Mouse (Mus musculus) gastrocnemius, postnatal 4 days (tissue): Measurements from ENCODE around the gene Abca8b. TPM values are rescaled to one million over a fixed set of nuclear protein-coding genes. Genes with fewer than 3 reads are reported as not detected.
"Not testable (repeated sequence)": the region's sequence is repeated elsewhere in the genome, so short reads cannot be mapped to it uniquely, and the experiment has no call there.

ENCODE experiments used
- DNase-seq, 2 experiments: peaks; one replicate each; pipeline ENCODE4 v3.0.0; 2021 to 2022; ENCODE audit warnings: low spot score in 2 of 2, mixed read lengths in 2 of 2
- long read RNA-seq, 2 experiments: library from polyadenylated mRNA; stranded (forward); transcript quantifications; one replicate each; pipeline ENCODE4 v2.0.0; 2021
- total RNA-seq, 2 experiments: library from RNA; stranded (reverse); gene quantifications; 2 replicates each; pipeline ENCODE4 v1.2.3; 2021

Gene Abca8b
- 10 to 100 TPM; 14.7 to 15.9 TPM for total RNA-seq
- long read RNA-seq, experiment 1, full-length matches to known transcripts, result 1 of 7 reads
- long read RNA-seq, experiment 1, partial matches to known transcripts, result 1 of 7 reads
- long read RNA-seq, experiment 1, other reads (novel, unspliced or antisense), result 5 of 7 reads
- long read RNA-seq, experiment 2, full-length matches to known transcripts, result 1 of 6 reads
- long read RNA-seq, experiment 2, partial matches to known transcripts, result 2 of 6 reads
- long read RNA-seq, experiment 2, other reads (novel, unspliced or antisense), result 3 of 6 reads

DNA sequence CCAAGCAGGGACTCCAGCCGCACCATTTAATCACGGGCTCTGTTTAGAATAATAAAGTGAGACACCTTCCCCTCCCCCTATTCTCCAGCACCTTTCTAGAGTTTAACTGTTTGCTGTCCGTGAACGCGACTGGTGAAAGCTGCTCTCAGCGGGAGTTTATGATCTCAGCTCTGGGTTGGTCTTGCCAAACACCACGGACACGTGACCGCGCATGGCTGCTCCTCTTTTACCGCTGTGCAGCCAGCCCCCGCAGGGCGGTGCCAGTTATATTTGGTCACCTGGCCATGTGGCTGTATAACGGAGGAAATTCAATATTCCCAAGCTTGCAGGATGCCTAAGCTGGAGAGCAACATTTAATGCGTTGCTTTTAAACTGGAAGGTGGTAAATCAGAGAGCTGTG is at the start of gene Abca8b:
Gene Abca8b (minus strand): TSS at position 222 of the 400 bp plus-strand sequence.
- DNase-seq, result peak; percentile 44 to 79

DNA sequence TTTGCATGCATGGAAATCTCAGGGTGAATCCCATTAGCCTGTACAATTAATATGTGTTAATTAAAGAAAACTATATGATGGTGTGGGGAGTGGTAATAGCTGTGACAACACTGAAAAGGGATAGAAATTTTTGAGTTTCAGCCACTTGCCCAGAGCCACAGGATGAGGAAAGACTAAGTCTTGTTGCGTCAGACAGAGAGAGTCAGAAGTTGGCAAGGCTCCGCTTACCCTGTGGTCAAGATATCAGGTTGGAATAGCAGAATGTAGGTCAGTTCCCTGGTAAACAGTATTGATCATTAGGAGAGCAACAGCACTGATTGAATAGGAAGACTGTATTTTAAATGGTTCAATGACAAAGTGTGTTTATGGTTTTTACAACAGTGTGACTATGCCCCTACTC is 42.1 kb upstream of the Abca8b start:
- DNase-seq, result no peak

DNA sequence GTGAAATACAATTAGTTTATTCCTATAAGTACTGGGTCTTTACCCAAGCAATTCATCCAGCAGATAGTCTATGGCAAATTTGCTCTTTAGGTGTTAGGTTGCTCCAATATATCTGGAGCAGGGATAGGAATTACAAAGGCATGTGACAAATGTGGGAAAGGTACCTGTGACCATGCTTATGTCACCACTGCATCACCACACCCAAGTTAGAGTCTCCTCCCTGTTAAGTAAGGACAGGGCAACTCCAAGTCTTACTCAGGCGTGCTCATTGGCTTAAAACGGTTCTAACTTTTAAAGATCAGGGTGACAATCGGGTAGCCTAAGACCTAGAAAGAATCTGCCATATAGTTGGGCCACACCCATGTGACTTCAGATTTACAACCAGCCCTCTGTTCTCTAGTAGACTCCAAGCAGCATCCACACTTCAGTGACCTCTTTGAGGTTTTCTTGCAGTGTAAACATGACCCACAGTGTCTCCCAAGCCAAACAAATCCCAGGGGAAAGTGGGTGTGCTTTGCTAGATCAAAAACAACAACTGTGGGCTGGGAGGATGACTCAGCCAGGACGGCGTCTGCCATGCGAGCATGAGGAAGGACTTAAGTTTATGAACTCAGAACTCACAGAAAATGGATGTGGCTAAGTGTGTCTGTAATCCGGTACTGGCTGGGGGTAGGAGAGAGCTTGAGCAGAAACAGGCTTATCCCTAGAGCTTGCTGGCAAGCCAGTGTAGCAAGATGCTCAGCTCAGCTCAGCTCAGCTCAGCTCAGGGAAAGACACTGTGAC is 33.5 kb upstream of the Abca8b start:
- DNase-seq, result no peak

DNA sequence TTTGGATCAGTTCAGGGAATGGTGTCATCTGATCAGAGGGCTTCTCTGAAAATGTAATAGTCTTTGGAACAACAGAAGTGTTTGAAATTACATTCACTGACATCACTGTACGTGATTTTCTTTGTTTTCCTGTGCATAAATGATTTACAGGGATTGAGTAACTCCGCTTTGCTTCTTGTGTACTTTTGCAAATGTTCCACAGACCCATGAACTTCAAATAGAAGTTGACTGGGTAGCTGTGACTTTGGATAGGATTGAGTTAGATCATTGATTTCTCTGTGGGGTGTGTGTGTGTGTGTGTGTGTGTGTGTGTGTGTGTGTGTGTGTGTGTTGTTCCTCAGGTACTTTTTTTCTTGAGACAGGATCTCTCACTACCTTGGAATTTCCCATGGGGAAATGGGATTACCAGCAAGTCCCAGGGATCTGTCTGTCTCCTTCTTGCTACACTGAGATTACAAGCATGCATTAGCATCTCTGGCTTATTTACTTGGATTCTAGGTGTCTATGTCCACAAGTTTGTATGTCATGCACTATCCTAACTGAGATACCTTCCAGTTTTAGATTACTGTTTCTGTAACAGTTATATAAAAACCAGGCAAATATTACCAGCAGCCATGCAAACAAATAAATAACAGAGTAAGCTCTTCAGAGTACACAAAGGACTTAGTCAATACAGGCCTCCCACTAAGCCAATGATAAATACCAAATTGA is 15.3 kb upstream of the Abca8b start:
- no peak for DNase-seq

DNA sequence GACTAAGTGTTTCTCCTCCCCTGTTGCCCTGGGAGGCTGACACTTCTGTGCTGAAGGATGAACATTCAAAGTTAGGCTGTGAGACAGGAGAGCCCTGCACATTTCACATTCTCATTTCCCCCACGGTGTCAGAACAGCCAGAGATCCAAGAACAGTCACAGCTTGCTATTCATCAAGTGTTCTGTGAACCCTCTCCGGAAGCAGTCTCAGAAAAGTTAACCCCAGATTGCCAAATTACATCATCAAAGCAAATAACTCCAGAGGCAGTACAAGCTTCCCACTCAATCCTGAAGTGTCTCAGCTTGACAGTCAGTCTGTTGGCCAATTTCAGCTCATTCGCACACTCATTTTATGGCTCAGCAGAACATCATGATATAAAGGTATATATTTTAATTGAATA is 632 bp downstream of the Abca8b start:
- DNase-seq, result peak in 1 of 2 experiments; percentile 15

DNA sequence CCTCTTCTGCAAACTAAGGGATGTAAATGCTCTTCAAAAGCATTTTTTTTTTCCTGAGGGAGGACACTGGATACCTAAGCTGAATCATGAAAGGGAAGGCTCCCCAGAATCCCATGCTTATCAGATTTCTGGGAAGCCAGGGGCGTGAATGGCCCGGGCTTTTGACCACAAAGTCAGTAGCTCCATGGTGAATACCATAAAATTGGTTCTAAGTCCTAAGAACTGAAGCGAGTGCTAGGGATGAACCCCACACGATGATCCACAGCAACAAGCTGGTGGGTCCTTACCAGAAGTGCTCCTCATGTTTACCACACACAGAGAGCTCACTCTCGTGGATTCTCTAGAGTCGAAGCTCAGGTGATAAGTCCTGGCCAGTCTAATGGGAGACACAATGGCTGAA is 1.6 kb downstream of the Abca8b start:
- DNase-seq, result no peak

DNA sequence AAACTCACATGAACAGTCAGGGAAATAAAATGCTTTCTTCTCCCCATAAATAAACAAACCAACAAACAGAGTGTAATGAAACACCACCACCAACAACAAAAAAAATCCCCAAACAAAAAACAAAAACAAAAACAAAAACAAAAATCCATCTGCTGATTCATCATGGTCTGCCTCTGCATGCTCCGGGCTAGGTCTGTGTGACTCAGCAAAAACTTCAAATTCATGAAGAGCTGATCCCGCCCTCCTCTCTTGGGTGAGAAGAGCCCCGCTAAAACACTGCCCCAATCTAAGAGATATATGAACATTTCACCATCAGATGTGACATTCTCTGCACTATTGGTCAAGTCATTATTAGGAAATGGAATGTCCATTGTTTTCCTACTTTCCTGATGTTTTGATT is 4.4 kb downstream of the Abca8b start:
- no peak for DNase-seq

GRCm38 (mm10) chr11:109990256-109990655 is 5.4 kb downstream of the Abca8b start:
- no peak for DNase-seq

DNA sequence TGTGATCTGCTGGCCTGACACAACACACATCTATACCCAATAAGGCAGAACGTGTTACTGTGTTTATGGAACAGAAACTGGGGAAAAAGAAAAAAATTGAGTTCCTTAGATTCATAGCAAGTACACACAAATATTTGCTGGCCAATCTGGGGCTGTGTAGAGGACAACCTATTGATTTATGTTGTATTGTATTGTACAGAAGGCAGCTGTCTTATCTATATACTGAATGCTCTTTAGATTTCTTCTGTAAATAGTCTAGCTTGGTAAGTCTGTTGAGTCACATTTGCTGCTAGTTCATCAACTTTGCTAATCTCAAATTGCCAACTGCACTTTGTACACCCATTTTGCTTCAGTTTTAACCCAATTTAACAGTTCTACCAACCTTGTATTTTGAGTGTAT is 7.5 kb downstream of the Abca8b start:
- DNase-seq, result no peak

DNA sequence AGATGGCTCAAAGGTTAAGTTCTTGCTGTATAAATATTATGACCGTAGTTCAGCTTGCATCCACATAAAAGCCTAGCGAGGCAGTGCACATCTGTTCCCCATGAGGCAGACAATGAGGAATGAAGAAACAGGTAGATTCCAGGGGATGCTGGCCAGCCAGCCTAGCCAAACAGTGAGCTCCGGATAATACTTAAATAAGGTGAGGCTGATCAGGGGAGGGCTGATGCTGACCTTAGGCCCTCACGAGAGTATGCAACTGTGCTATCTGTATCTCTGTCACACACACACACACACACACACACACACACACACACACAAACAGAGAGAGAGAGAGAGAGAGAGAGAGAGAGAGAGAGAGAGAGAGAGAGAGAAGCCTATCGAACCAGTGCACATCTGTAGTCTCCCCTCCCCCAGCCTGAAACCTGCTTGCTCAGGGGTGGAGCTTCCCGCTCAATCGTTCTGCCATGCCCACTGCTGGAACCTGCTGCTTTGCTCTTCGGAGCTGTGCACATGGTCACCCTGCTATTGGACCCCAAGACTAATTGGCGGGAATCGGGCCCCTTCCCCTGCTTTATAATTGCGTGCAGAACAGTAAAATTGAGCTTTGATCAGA is 8.1 kb downstream of the Abca8b start:
- DNase-seq, result not testable (repeated sequence)

DNA sequence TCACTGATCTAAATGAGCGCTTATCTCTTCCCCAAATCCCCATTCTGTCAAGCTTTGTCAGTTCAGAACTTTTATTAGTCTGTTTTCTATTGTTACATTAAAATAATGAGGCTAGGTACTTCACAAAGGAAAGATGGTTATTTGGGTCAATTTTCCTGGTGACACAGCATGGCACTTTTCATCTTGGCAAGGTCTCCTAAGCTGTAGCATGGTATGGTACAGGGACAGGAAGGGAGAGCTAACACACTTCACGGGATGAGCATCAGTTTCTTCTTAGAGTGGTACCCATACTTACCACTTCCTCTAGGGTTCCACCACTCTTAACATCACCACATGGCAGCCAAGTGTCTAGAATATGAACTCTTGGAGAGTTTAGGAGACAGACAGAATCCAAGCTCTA is 13.8 kb downstream of the Abca8b start:
- no peak for DNase-seq

GRCm38 (mm10) chr11:109970521-109970920 is 25.1 kb downstream of the Abca8b start:
- DNase-seq, result no peak

GRCm38 (mm10) chr11:109961495-109962492 is 33.9 kb downstream of the Abca8b start:
- no peak for DNase-seq

DNA sequence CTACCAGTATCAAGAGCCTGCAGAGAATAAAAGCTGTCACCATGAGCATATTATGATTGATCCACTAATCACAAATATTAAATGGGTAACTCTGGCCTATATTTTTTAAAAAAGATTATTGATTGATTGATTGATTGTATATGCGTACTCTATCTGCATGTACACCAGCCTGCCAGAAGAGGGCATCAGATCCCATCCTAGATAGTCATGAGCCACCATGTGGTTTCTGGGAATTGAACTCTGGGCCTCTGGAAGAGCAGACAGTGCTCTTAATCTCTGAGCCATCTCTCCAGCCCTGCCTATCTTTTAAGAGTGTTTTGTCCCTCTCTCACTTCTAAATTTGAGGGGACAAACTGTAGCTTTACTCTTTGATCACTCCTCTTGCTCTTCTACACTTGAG is 40.5 kb downstream of the Abca8b start:
- DNase-seq, result no peak

GRCm38 (mm10) chr11:109936915-109937314 is 58.7 kb downstream of the Abca8b start:
- no peak for DNase-seq

GRCm38 (mm10) chr11:109933207-109933606 is 62.4 kb downstream of the Abca8b start:
- DNase-seq, result not testable (repeated sequence)

DNA sequence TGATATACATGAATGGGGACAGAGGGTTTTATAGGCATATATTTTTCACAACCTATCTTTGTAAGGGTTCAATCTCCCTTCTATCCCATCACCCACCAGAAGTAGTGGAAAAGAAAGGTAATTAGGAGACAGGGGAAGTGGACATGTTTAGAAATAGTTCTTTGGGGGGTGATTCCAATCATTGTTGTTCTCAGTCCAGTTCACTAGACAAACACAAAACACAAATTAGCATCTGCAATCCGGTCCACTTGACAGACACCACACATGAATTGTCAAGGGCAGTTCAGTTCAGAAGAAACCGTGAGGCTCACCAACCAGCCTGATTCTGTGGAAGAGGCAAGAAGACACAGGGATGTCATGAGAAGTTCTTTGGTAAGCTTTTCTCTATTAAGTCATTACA is 67.2 kb downstream of the Abca8b start:
- DNase-seq, result no peak

- DNase-seq, result no peak
Measured at GRCm38 (mm10) chr11:109926718-109927680, 68.6 kb downstream of the Abca8b start.

DNA sequence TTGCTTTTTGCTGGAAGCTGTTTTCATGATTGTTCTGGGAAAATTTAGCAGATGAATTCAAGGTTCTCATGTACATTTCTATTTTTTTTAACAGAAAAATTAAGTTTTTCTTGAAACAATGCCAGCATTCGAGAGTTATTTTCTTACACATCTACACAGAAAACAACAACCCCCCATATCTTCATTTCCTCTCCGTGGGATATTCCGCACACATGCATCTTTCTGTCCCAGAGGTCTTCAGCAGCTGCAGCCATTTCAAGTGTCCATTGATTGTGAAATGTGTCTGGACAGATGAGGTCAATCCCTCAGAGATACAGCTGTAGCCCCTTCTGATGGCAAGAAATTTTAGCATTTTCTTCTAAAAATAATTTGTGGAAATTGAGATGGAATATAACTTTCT is 73.4 kb downstream of the Abca8b start:
- DNase-seq, result no peak
